Mouse (Mus musculus) left cerebral cortex, adult 8-10 months (tissue): Measurements from ENCODE around the gene Fmnl2. TPM values are rescaled to one million over a fixed set of nuclear protein-coding genes. Genes with fewer than 3 reads are reported as not detected.

Experiments
- DNase-seq, 2 experiments: peaks; one replicate each; pipeline ENCODE4 v3.0.0; 2022; ENCODE audit warnings: low spot score in 2 of 2
- total RNA-seq, 4 experiments: library from RNA; stranded (reverse); gene quantifications; 2 replicates each; pipeline ENCODE4 v1.2.4; 2022

Fmnl2 gene
- total RNA-seq, 4 experiments from 2014 or later: 39.5 to 42.3 (median 41.1) TPM

GRCm38 (mm10) chr2:53100093-53100492 lies 242.4 kb downstream of the Fmnl2 start:
- no peak for DNase-seq

GRCm38 (mm10) chr2:53101885-53102740 lies 244.5 kb downstream of the Fmnl2 start:
- no peak for DNase-seq

GRCm38 (mm10) chr2:53102901-53103300 lies 245.2 kb downstream of the Fmnl2 start:
- no peak for DNase-seq

GRCm38 (mm10) chr2:53105408-53105807 lies 247.7 kb downstream of the Fmnl2 start:
- DNase-seq: no peak

- DNase-seq: no peak
These were observed 248.4 kb downstream of the Fmnl2 start for GRCm38 (mm10) chr2:53106056-53106455.

GRCm38 (mm10) chr2:53106472-53106871 lies 248.8 kb downstream of the Fmnl2 start:
- DNase-seq: no peak

GRCm38 (mm10) chr2:53108547-53108946 lies 250.9 kb downstream of the Fmnl2 start:
- no peak for DNase-seq

GRCm38 (mm10) chr2:53121797-53122196 lies 264.1 kb downstream of the Fmnl2 start:
- DNase-seq: peak in 1 of 2 experiments; percentile 13

GRCm38 (mm10) chr2:53125998-53126397 lies 268.3 kb downstream of the Fmnl2 start:
- DNase-seq: no peak

- no peak for DNase-seq
These were observed 271.4 kb downstream of the Fmnl2 start for GRCm38 (mm10) chr2:53129070-53129469.

GRCm38 (mm10) chr2:53131567-53131966 lies 273.9 kb downstream of the Fmnl2 start:
- no peak for DNase-seq

- no peak for DNase-seq
These were observed 289.2 kb downstream of the Fmnl2 start for GRCm38 (mm10) chr2:53146852-53147251.

- DNase-seq: no peak
These were observed 316.3 kb downstream of the Fmnl2 start for GRCm38 (mm10) chr2:53173966-53174365.

- DNase-seq: no peak
These were observed 321.3 kb downstream of the Fmnl2 start for GRCm38 (mm10) chr2:53178966-53179365.

GRCm38 (mm10) chr2:53179876-53180275 lies 322.2 kb downstream of the Fmnl2 start:
- DNase-seq: no peak

Other genes starting within 250 kb of the Fmnl2 start
- 100 to 1,000 TPM; 146 to 175 (median 160) TPM for gene Cacnb4, start 181.0 kb upstream of the Fmnl2 start, total RNA-seq
- gene Stam2, start 115.6 kb upstream of the Fmnl2 start, total RNA-seq: 10 to 100 TPM; 22.6 to 28.0 (median 26.5) TPM